Comparison of ENCODE assay signal across 11 mouse cellular contexts in genomic region chr11:74865252-74865651, GRCm38 (mm10).
"Had no signal": no experiment of that assay in that cellular context is flagged by ENCODE, and none has a peak within 500 bp of the region (broad histone marks: within the 10 kb centered on the region; RNA-seq: fewer than 3 reads in every experiment).

No protein-coding gene starts in this region.

- DNase-seq: gastrocnemius, postnatal 10 days; heart, adult 2 months; heart, postnatal 4 days; kidney, adult 18-20 months; kidney, adult 8-10 months; kidney, postnatal 10 days; kidney, postnatal 25 days; kidney, postnatal 4 days; liver; liver, embryonic 13.5 days; liver, postnatal 0 days had no signal
